11 mouse cellular contexts compared by ENCODE assay signal in the genomic region with DNA sequence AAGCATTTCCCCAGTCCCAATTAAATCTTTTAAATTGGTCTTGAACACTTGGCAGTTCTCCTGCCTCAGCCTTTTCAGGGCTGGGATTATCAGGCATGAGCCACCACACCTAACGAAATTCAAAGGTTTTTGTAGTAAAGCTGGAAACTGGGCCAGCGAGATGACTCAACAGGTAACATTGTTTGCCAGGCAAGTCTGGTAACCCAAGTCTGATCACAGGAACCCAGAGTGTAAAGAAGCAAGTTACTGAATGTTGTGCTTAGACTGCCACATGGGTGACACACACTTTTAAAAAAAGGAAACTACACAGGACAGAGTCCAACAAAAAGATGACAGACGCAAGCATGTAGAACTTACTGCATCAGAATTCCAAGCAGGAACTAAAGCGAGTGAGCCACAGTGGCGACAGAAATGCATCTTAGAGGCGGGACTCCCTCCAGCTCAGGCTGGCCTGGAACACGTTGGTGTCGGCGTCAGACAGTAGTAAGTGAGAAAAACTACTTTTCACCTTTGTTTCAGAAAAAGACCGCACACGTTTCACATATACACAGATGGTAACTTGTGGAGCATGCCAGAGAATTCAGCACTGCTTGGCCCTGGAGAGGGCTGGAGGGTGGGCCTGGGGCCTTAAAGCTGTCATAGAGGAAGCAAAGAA. TPM values are rescaled to one million over a fixed set of nuclear protein-coding genes. Genes with fewer than 3 reads are reported as not detected.
A peak's percentile ranks its signal among the peaks of the same experiment; 100 is the strongest.
DNase-seq lines count a peak whose midpoint lies in the region; ATAC-seq and TF ChIP-seq lines count a peak whose summit lies in the region.
"Had no signal": no experiment of that assay in that cellular context is flagged by ENCODE, and none has a peak within 500 bp of the region (broad histone marks: within the 10 kb centered on the region; RNA-seq: fewer than 3 reads in every experiment).

No protein-coding gene starts in this region.

- no peaks in the 10 kb centered on the region for H3K9me3 ChIP-seq in hindbrain, embryonic 12.5 days (replicated peaks)
- H3K9me3 ChIP-seq in midbrain, embryonic 16.5 days (replicated peaks; ENCODE audit: control insufficient read depth, low read length, poor library complexity, severe bottlenecking), result no peaks in the 10 kb centered on the region
- H3K9me3 ChIP-seq: megakaryocyte, embryonic 14.5 days had no signal

- H3K27ac ChIP-seq in layer of hippocampus, adult 2 months, result peak overlapping the region; percentile 98
- no peak overlapping the region for H3K27ac ChIP-seq in hindbrain, embryonic 12.5 days
- H3K27ac ChIP-seq in midbrain, embryonic 16.5 days (ENCODE audit: low read length), result no peak overlapping the region

- H3K4me1 ChIP-seq in hindbrain, embryonic 12.5 days, result peaks cover 16% of the 10 kb centered on the region
- H3K4me1 ChIP-seq in midbrain, embryonic 16.5 days (ENCODE audit: control insufficient read depth, insufficient read depth, low read length), result peaks cover 22% of the 10 kb centered on the region

- H3K36me3 ChIP-seq in hindbrain, embryonic 12.5 days, result peaks cover 25% of the 10 kb centered on the region
- H3K36me3 ChIP-seq in midbrain, embryonic 16.5 days (ENCODE audit: control insufficient read depth, insufficient read depth, low read length), result peaks cover 15% of the 10 kb centered on the region

- TF ChIP-seq CTCF in layer of hippocampus, adult 2 months (conservative IDR thresholded peaks at IDR 0.05), result no peak
- TF ChIP-seq CTCF in brain, embryonic 14.5 days (IDR thresholded peaks at IDR 0.05; ENCODE audit: borderline replicate concordance, extremely low read depth, insufficient read depth, insufficient read length), result no peak

- ATAC-seq in hindbrain, embryonic 12.5 days (ENCODE audit: low FRiP score), result 0 out of 2 replicates have a peak, but pooled peaks have one; percentile 1
- ATAC-seq in midbrain, embryonic 16.5 days, result no peak

- no peak overlapping the region for H3K9ac ChIP-seq in hindbrain, embryonic 12.5 days
- H3K9ac ChIP-seq in midbrain, embryonic 16.5 days (ENCODE audit: low read depth, low read length), result peak overlapping the region; percentile 71; the same call in 1 of the 2 replicates

- 83% methylated on average over 11 of the region's 11 CpGs for WGBS in hindbrain, embryonic 12.5 days
- WGBS in midbrain, embryonic 16.5 days, result 87% methylated on average over 11 of the region's 11 CpGs

- H3K4me3 ChIP-seq in layer of hippocampus, adult 2 months, result no peak overlapping the region
- no peak overlapping the region for H3K4me3 ChIP-seq in hindbrain, embryonic 12.5 days
- H3K4me3 ChIP-seq in midbrain, embryonic 16.5 days (ENCODE audit: low read depth, low read length), result no peak overlapping the region

- DNase-seq in layer of hippocampus, adult 2 months (ENCODE audit: low spot score in 2 of 2), result no peak
- no peak for DNase-seq in layer of hippocampus, adult 8-10 months (ENCODE audit: low spot score in 2 of 2)
- peak; percentile 15 for DNase-seq in brain, embryonic 14.5 days (ENCODE audit: low read depth)
- DNase-seq in adrenal gland, adult 18-20 months (ENCODE audit: low spot score in 2 of 2), result no peak
- DNase-seq in spleen, postnatal 10 days (ENCODE audit: low spot score in 2 of 2), result no peak
- no peak for DNase-seq in lung, postnatal 10 days
- DNase-seq: cerebellum, adult 2 months; kidney, postnatal 10 days had no signal

- peak overlapping the region; percentile 99; the same call in 1 of the 2 replicates for H3K4me2 ChIP-seq in hindbrain, embryonic 12.5 days (replicated peaks)
- H3K4me2 ChIP-seq in midbrain, embryonic 16.5 days (ENCODE audit: low read length), result peak overlapping the region; percentile 67; the same call in 1 of the 2 replicates

- no peak for TF ChIP-seq POLR2A in brain, embryonic 14.5 days (IDR thresholded peaks at IDR 0.05; ENCODE audit: borderline replicate concordance, extremely low read depth, insufficient read depth, insufficient read length, poor library complexity, severe bottlenecking)

- H3K27me3 ChIP-seq in hindbrain, embryonic 12.5 days, result no peaks in the 10 kb centered on the region
- no peaks in the 10 kb centered on the region for H3K27me3 ChIP-seq in midbrain, embryonic 16.5 days (ENCODE audit: control insufficient read depth, insufficient read depth, low read depth, low read length)
- H3K27me3 ChIP-seq: megakaryocyte, embryonic 14.5 days had no signal

RNA-seq across cellular contexts. Expression of gene Adrm1, which starts 1.0 kb away (rescaled TPM):
- total RNA-seq in layer of hippocampus, adult 2 months (2021), result 100 to 1,000 TPM; 105 to 108 TPM
- 100 to 1,000 TPM in 3 of 4 experiments, 10 to 100 TPM in 1; 97.9 to 107 (median 104) TPM for total RNA-seq in layer of hippocampus, adult 8-10 months (2022)
- 124 and 148 TPM in 2 replicates for polyA plus RNA-seq in brain, embryonic 14.5 days (2012; rRNA removed)
- 198 and 200 TPM in 2 replicates for polyA plus RNA-seq in hindbrain, embryonic 12.5 days (2016; fragmentation: Nextera tagmentation; extraction: Ambion mirVana)
- 201 and 206 TPM in 2 replicates for polyA plus RNA-seq in midbrain, embryonic 16.5 days (2015; fragmentation: Nextera tagmentation; extraction: Ambion mirVana)
- 100 to 1,000 TPM; 179 to 198 TPM for total RNA-seq in adrenal gland, adult 18-20 months (2021)

RNA-seq across cellular contexts. Expression of gene Osbpl2, which starts 51.2 kb away (rescaled TPM):
- 10 to 100 TPM; 46.0 to 49.2 TPM for total RNA-seq in layer of hippocampus, adult 2 months (2021)
- total RNA-seq in layer of hippocampus, adult 8-10 months (2022), result 10 to 100 TPM; 49.3 to 57.5 (median 52.7) TPM
- 35.8 and 47.8 TPM in 2 replicates for polyA plus RNA-seq in brain, embryonic 14.5 days (2012; rRNA removed)
- 52.2 and 53.8 TPM in 2 replicates for polyA plus RNA-seq in hindbrain, embryonic 12.5 days (2016; fragmentation: Nextera tagmentation; extraction: Ambion mirVana)
- 75.5 and 76.1 TPM in 2 replicates for polyA plus RNA-seq in midbrain, embryonic 16.5 days (2015; fragmentation: Nextera tagmentation; extraction: Ambion mirVana)
- total RNA-seq in adrenal gland, adult 18-20 months (2021), result 10 to 100 TPM; 36.9 to 37.5 TPM

RNA-seq across cellular contexts. Expression of gene Lama5, which starts 55.4 kb away (rescaled TPM):
- total RNA-seq in layer of hippocampus, adult 2 months (2021), result 1 to 10 TPM; 6.9 to 8.9 TPM
- 10 to 100 TPM in 2 of 4 experiments, 1 to 10 TPM in 2; 7.6 to 11.7 (median 10.2) TPM for total RNA-seq in layer of hippocampus, adult 8-10 months (2022)
- 7.7 and 9.5 TPM in 2 replicates for polyA plus RNA-seq in brain, embryonic 14.5 days (2012; rRNA removed)
- polyA plus RNA-seq in hindbrain, embryonic 12.5 days (2016; fragmentation: Nextera tagmentation; extraction: Ambion mirVana), result 5.8 and 8.7 TPM in 2 replicates
- polyA plus RNA-seq in midbrain, embryonic 16.5 days (2015; fragmentation: Nextera tagmentation; extraction: Ambion mirVana), result 1.6 and 2.6 TPM in 2 replicates
- total RNA-seq in adrenal gland, adult 18-20 months (2021), result 10 to 100 TPM; 31.5 to 61.3 TPM
